Mouse (Mus musculus) ES-E14 (cell line): ENCODE data around the gene 4931422A03Rik.

ENCODE experiments used
- CHD2 ChIP-seq: IDR thresholded peaks from 2 replicates; pipeline ENCODE4 v1.6.1; 2014; ENCODE audit warnings: mild to moderate bottlenecking, low read depth, low read length, inconsistent platforms
- ZC3H11A ChIP-seq: IDR thresholded peaks from 2 replicates; pipeline ENCODE4 v1.6.1; 2012; ENCODE audit warnings: low read depth, mild to moderate bottlenecking, inconsistent platforms, low read length, borderline replicate concordance
- ZNF384 ChIP-seq: IDR thresholded peaks from 2 replicates; pipeline ENCODE4 v1.6.1; 2012; ENCODE audit warnings: low read depth, low read length, inconsistent platforms

DNA sequence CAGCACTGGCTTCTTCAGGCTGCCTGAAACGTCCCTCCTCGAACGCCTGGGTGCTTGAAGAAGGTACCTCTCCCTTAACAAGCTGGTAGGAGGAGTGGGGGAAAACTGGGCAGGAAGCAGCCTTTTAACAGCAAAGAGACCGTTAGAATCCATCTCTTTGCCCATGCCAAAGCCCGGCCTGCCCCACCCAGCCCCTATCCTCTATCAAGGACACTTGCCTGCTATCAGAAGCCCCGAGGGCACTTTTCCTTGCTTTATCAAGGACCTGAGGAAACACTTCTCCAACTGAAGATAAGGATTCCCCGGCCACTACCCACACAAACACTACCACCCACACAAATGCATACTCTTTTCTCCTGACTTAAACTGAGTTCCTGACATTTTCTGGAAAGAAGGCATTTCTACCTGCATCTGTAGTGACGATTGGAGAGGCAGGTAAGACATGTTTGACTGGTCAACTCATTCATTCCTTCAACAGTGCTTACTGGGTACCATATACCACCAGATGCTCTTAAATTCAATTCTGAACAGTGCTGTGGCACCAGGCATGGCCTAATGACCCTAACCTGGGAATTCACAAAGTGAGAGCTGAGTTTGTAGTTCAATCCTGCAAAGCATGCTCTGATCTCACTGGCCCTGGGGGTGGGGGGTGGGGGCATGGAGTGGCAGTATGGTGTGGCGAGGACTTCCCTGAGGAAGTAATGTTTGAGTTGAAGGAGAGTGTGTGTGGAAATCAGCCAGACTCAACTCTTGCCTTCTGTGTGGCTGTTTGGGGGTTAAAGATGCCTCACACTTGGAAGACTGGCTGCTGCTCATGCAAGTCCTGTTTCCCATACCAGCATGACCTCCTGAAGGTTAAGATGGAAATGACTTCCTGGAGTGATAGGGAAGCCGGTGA lies 70.3 kb downstream of the 4931422A03Rik start, which contains the start of gene Lmo2:
- TF ChIP-seq CHD2 = no peak
- no peak for TF ChIP-seq ZC3H11A
- TF ChIP-seq ZNF384 = no peak
